ENCODE assay signal across 9 mouse cellular contexts in the genomic region with DNA sequence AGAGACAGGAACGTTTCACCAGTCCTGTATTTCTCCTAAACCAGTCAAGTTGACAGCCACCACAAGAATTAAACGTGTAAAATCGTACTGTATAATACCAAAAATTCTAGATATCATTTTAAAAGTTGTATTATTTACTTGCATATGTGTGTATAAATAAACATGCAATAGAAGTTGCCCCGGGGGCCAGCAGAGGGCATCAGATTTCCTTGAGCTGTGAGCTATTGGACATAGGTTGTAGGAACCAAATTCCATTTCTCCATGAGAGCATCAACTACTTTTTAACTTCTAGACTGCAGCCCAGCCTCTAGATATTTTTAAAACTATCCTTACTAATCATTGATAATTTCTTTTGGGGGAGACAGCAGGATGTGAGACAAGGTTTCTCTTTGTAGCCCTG. TPM values are rescaled to one million over a fixed set of nuclear protein-coding genes. Genes with fewer than 3 reads are reported as not detected.
DNase-seq lines count a peak whose midpoint lies in the region; ATAC-seq and TF ChIP-seq lines count a peak whose summit lies in the region.
"Had no signal": no experiment of that assay in that cellular context is flagged by ENCODE, and none has a peak within 500 bp of the region (broad histone marks: within the 10 kb centered on the region; RNA-seq: fewer than 3 reads in every experiment).

No protein-coding gene starts in this region.

- no peaks in the 10 kb centered on the region for H3K27me3 ChIP-seq in forebrain, postnatal 0 days (ENCODE audit: insufficient read depth, low read length)
- no peaks in the 10 kb centered on the region for H3K27me3 ChIP-seq in forebrain, embryonic 15.5 days
- no peaks in the 10 kb centered on the region for H3K27me3 ChIP-seq in forebrain, embryonic 16.5 days (replicated peaks; ENCODE audit: control insufficient read depth, insufficient read depth, low read length)
- H3K27me3 ChIP-seq: limb, embryonic 15.5 days had no signal

- H3K4me1 ChIP-seq in forebrain, postnatal 0 days (ENCODE audit: insufficient read depth), result no peaks in the 10 kb centered on the region
- no peaks in the 10 kb centered on the region for H3K4me1 ChIP-seq in forebrain, embryonic 15.5 days
- no peaks in the 10 kb centered on the region for H3K4me1 ChIP-seq in forebrain, embryonic 16.5 days (replicated peaks; ENCODE audit: control insufficient read depth, insufficient read depth, low read length)
- H3K4me1 ChIP-seq: limb, embryonic 15.5 days had no signal

- DNase-seq in forebrain, postnatal 0 days, result no peak
- peak; percentile 33 for DNase-seq in right cerebral cortex, postnatal 14 days
- no peak for DNase-seq in right cerebral cortex, postnatal 25 days
- DNase-seq in cerebellum, postnatal 14 days, result peak; percentile 50 to 61
- peak; percentile 46 to 72 for DNase-seq in kidney, postnatal 25 days
- DNase-seq in retina, postnatal 1 day, result peak; percentile 30

- WGBS in forebrain, postnatal 0 days, result 88% methylated on average over 4 of the region's 4 CpGs
- 88% methylated on average over 4 of the region's 4 CpGs for WGBS in forebrain, embryonic 15.5 days
- 86% methylated on average over 4 of the region's 4 CpGs for WGBS in forebrain, embryonic 16.5 days

- no peak for ATAC-seq in forebrain, postnatal 0 days
- no peak for ATAC-seq in forebrain, embryonic 15.5 days (replicated peaks)
- ATAC-seq in forebrain, embryonic 16.5 days, result no peak

- no peak overlapping the region for H3K9ac ChIP-seq in forebrain, postnatal 0 days
- no peak overlapping the region for H3K9ac ChIP-seq in forebrain, embryonic 15.5 days (replicated peaks)
- H3K9ac ChIP-seq in forebrain, embryonic 16.5 days (replicated peaks; ENCODE audit: low read depth, low read length), result no peak overlapping the region
- H3K9ac ChIP-seq: limb, embryonic 15.5 days had no signal

- no peak overlapping the region for H3K4me3 ChIP-seq in forebrain, postnatal 0 days (ENCODE audit: low read depth, low read length)
- H3K4me3 ChIP-seq in forebrain, embryonic 15.5 days, result no peak overlapping the region
- H3K4me3 ChIP-seq in forebrain, embryonic 16.5 days (replicated peaks; ENCODE audit: low read length), result no peak overlapping the region
- H3K4me3 ChIP-seq: limb, embryonic 15.5 days had no signal

- H3K27ac ChIP-seq in forebrain, postnatal 0 days (ENCODE audit: low read depth, low read length), result no peak overlapping the region
- H3K27ac ChIP-seq in forebrain, embryonic 15.5 days (replicated peaks), result no peak overlapping the region
- no peak overlapping the region for H3K27ac ChIP-seq in forebrain, embryonic 16.5 days (ENCODE audit: low read length)
- H3K27ac ChIP-seq: limb, embryonic 15.5 days had no signal

- no peak overlapping the region for H3K4me2 ChIP-seq in forebrain, postnatal 0 days (ENCODE audit: low read depth)
- no peak overlapping the region for H3K4me2 ChIP-seq in forebrain, embryonic 15.5 days (replicated peaks)
- H3K4me2 ChIP-seq in forebrain, embryonic 16.5 days (ENCODE audit: low read length), result no peak overlapping the region
- H3K4me2 ChIP-seq: limb, embryonic 15.5 days had no signal

- peaks cover 26% of the 10 kb centered on the region for H3K36me3 ChIP-seq in forebrain, postnatal 0 days (ENCODE audit: insufficient read depth)
- peaks cover 61% of the 10 kb centered on the region for H3K36me3 ChIP-seq in forebrain, embryonic 15.5 days
- peaks cover 10% of the 10 kb centered on the region; the same call in 1 of the 2 replicates for H3K36me3 ChIP-seq in forebrain, embryonic 16.5 days (ENCODE audit: control insufficient read depth, insufficient read depth)

- H3K9me3 ChIP-seq in forebrain, postnatal 0 days (ENCODE audit: low read length), result no peaks in the 10 kb centered on the region
- H3K9me3 ChIP-seq in forebrain, embryonic 15.5 days, result no peaks in the 10 kb centered on the region
- H3K9me3 ChIP-seq in forebrain, embryonic 16.5 days (ENCODE audit: control insufficient read depth, low read length), result no peaks in the 10 kb centered on the region
- H3K9me3 ChIP-seq: limb, embryonic 15.5 days had no signal

- peak; percentile 50 for TF ChIP-seq CTCF in forebrain, postnatal 0 days (IDR thresholded peaks at IDR 0.05; ENCODE audit: low read depth)

RNA-seq across cellular contexts. Expression of gene Tm4sf19, which starts 29.0 kb away (rescaled TPM):
- 0.48 TPM in 1 of 2 replicates, not detected in the other for total RNA-seq in forebrain, postnatal 0 days (2014; rRNA removed)
- not detected in 2 replicates for polyA plus RNA-seq in forebrain, postnatal 0 days (2015; fragmentation: Nextera tagmentation; extraction: Ambion mirVana)
- not detected in 2 replicates for polyA plus RNA-seq in forebrain, embryonic 15.5 days (2015; fragmentation: Nextera tagmentation; extraction: Ambion mirVana)
- polyA plus RNA-seq in forebrain, embryonic 16.5 days (2015; fragmentation: Nextera tagmentation; extraction: Ambion mirVana), result not detected in 2 replicates

RNA-seq across cellular contexts. Expression of gene Ubxn7, which starts 39.3 kb away (rescaled TPM):
- total RNA-seq in forebrain, postnatal 0 days (2014; rRNA removed), result 35.9 and 42.5 TPM in 2 replicates
- 6.6 and 10.5 TPM in 2 replicates for polyA plus RNA-seq in forebrain, postnatal 0 days (2015; fragmentation: Nextera tagmentation; extraction: Ambion mirVana)
- 26.2 and 26.7 TPM in 2 replicates for polyA plus RNA-seq in forebrain, embryonic 15.5 days (2015; fragmentation: Nextera tagmentation; extraction: Ambion mirVana)
- 28.8 and 30.4 TPM in 2 replicates for polyA plus RNA-seq in forebrain, embryonic 16.5 days (2015; fragmentation: Nextera tagmentation; extraction: Ambion mirVana)

RNA-seq across cellular contexts. Expression of gene Tctex1d2, which starts 48.2 kb away (rescaled TPM):
- total RNA-seq in forebrain, postnatal 0 days (2014; rRNA removed), result 20.5 and 21.8 TPM in 2 replicates
- 58.2 and 63.2 TPM in 2 replicates for polyA plus RNA-seq in forebrain, postnatal 0 days (2015; fragmentation: Nextera tagmentation; extraction: Ambion mirVana)
- 33.8 and 34.2 TPM in 2 replicates for polyA plus RNA-seq in forebrain, embryonic 15.5 days (2015; fragmentation: Nextera tagmentation; extraction: Ambion mirVana)
- 33.2 and 35.0 TPM in 2 replicates for polyA plus RNA-seq in forebrain, embryonic 16.5 days (2015; fragmentation: Nextera tagmentation; extraction: Ambion mirVana)

RNA-seq across cellular contexts. Expression of gene Pcyt1a, which starts 59.4 kb away (rescaled TPM):
- total RNA-seq in forebrain, postnatal 0 days (2014; rRNA removed), result 38.4 and 47.6 TPM in 2 replicates
- 44.6 and 47.6 TPM in 2 replicates for polyA plus RNA-seq in forebrain, postnatal 0 days (2015; fragmentation: Nextera tagmentation; extraction: Ambion mirVana)
- 47.4 and 47.6 TPM in 2 replicates for polyA plus RNA-seq in forebrain, embryonic 15.5 days (2015; fragmentation: Nextera tagmentation; extraction: Ambion mirVana)
- 48.5 and 48.8 TPM in 2 replicates for polyA plus RNA-seq in forebrain, embryonic 16.5 days (2015; fragmentation: Nextera tagmentation; extraction: Ambion mirVana)

Comparison
In these comparisons a context has a peak if more than half of its experiments do, and no peak if none do; other contexts are left out.
1. DNase-seq: peak in right cerebral cortex, postnatal 14 days (single experiment), cerebellum, postnatal 14 days (2 of 2), kidney, postnatal 25 days (2 of 2) and retina, postnatal 1 day (single experiment); none in forebrain, postnatal 0 days (single experiment) and right cerebral cortex, postnatal 25 days (single experiment).